Mouse (Mus musculus) heart, embryonic 14.5 days (tissue): Measurements from ENCODE around the gene Celsr1. TPM values are rescaled to one million over a fixed set of nuclear protein-coding genes. Genes with fewer than 3 reads are reported as not detected.

Experiments used
- ATAC-seq: fragments of 200-750 bp; cut with Nextera tagmentation; 2 replicates; pipeline ENCODE4 v1.8.0; 2017; ENCODE audit warnings: low read depth, moderate TSS enrichment; ENCODE audit not compliant: insufficient number of reproducible peaks, insufficient read depth, low FRiP score
- H3K27ac ChIP-seq, 2 experiments: fragments of 200-500 bp in 1 of 2; fragments of 300-500 bp in 1 of 2; sonication (generic) in 1 of 2; replicated peaks in 1 of 2; 2 replicates each; pipeline ENCODE4 v1.5.1; 2012 to 2014; ENCODE audit warnings: low read depth in 2 of 2, low read length in 2 of 2, control low read depth in 1 of 2, mild to moderate bottlenecking in 1 of 2, mixed read lengths in 1 of 2; ENCODE audit not compliant: control insufficient read depth in 1 of 2, insufficient read depth in 1 of 2
- H3K27me3 ChIP-seq: fragments of 300-500 bp; sonication (generic); 2 replicates; pipeline ENCODE4 v1.6.1; 2014; ENCODE audit warnings: mild to moderate bottlenecking, low read length, control low read depth; ENCODE audit not compliant: control insufficient read depth, insufficient read depth
- H3K36me3 ChIP-seq: fragments of 300-500 bp; sonication (generic); 2 replicates; pipeline ENCODE4 v1.6.1; 2014; ENCODE audit warnings: mild to moderate bottlenecking, control low read depth, low read length, mixed read lengths; ENCODE audit not compliant: control insufficient read depth, insufficient read depth
- H3K4me1 ChIP-seq, 2 experiments: fragments of 200-500 bp in 1 of 2; fragments of 300-500 bp in 1 of 2; sonication (generic) in 1 of 2; 2 replicates each; pipeline ENCODE4 v1.6.1; 2012 to 2014; ENCODE audit warnings: low read length in 2 of 2, control low read depth in 1 of 2, mixed read lengths in 1 of 2; ENCODE audit not compliant: control insufficient read depth in 2 of 2, insufficient read depth in 2 of 2
- H3K4me2 ChIP-seq: fragments of 300-500 bp; sonication (generic); 2 replicates; pipeline ENCODE4 v1.6.1; 2014; ENCODE audit warnings: mild to moderate bottlenecking, low read length
- H3K4me3 ChIP-seq, 2 experiments: fragments of 200-500 bp in 1 of 2; fragments of 300-500 bp in 1 of 2; sonication (generic) in 1 of 2; 2 replicates each; pipeline ENCODE4 v1.5.1; 2012 to 2014; ENCODE audit warnings: low read length in 2 of 2, mild to moderate bottlenecking in 2 of 2, control low read depth in 1 of 2, low read depth in 1 of 2, moderate library complexity in 1 of 2; ENCODE audit not compliant: control insufficient read depth in 1 of 2, insufficient read depth in 1 of 2
- H3K9ac ChIP-seq: fragments of 300-500 bp; sonication (generic); 2 replicates; pipeline ENCODE4 v1.6.1; 2014; ENCODE audit warnings: mild to moderate bottlenecking, low read length
- H3K9me3 ChIP-seq: fragments of 300-500 bp; sonication (generic); 2 replicates; pipeline ENCODE4 v1.6.1; 2016; ENCODE audit warnings: low read length, control low read depth; ENCODE audit not compliant: control insufficient read depth
- WGBS: fragments of 180-500 bp; shearing (Covaris S2); extraction: QIAGEN DNeasy Blood & Tissue Kit; methylation state at CpG from one replicate; pipeline ENCODE4 v1.1.7; 2014; 5-methylcytosine and 5-hydroxymethylcytosine counted together
- polyA plus RNA-seq: library from polyadenylated mRNA; unstranded; fragments of >200 nt; fragmentation: Nextera tagmentation; extraction: Ambion mirVana; gene quantifications from 2 replicates; pipeline ENCODE4 v1.2.1, GENCODE M21; 2014

The Celsr1 gene
- polyA plus RNA-seq, 1 experiment from 2014 or later: 3.1 TPM

DNA sequence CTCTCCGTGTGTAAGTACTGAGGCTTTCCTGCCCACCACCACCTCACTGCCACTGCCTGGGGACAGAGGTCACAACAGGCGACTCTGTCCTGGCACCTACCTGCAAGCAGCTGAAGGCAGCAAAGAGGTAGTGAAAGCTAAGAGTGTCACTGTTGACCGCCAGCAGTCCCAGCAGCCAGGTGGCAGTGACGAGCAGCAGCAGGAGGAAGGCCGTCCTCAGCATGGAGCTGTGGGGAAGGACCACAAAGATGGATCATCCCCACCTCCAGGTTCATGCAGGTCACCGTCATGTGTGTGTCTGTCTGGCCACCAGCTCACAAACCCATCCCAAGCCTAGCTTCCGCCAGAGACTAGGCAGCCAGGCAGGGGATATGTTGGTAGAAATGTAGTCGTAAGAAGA lies 129.8 kb downstream of the Celsr1 start:
- WGBS: 57% methylated on average over 8 of the region's 8 CpGs
- Histone ChIP-seq H3K4me2 (no peak overlapping the region), H3K27me3 (no peaks in the 10 kb centered on the region), H3K27ac (no peak overlapping the region), H3K4me1 (no peaks in the 10 kb centered on the region), H3K9me3 (no peaks in the 10 kb centered on the region), H3K36me3 (peaks cover 19% of the 10 kb centered on the region), H3K9ac (no peak overlapping the region), H3K4me3 (no peak overlapping the region)
- ATAC-seq: no peak

DNA sequence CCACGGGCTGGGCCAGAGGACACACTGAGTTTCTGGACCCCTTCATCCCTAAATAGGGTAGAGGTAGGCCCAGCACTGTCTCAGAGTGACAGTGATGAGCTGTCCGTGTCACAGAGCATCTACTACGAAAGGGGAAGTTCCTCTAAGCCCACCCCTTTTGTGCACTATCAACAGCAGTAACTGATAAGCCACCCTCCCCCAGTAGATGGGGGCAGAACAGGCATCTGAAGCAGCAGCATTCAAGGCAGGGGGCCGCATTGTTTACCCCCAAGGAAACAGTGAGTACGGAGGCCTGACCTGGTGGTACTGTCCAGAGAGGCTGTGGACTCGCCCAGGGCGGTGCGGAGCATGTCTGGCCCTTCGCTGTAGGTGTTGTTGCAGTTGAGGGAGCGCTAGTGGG lies 131.1 kb downstream of the Celsr1 start:
- no peak overlapping the region for H3K9ac ChIP-seq
- no peak overlapping the region for H3K4me2 ChIP-seq
- H3K4me3 ChIP-seq: no peak overlapping the region
- no peak overlapping the region for H3K27ac ChIP-seq
- H3K9me3 ChIP-seq: no peaks in the 10 kb centered on the region
- no peak for ATAC-seq
- no peaks in the 10 kb centered on the region for H3K27me3 ChIP-seq
- WGBS: 62% methylated on average over 10 of the region's 10 CpGs
- no peaks in the 10 kb centered on the region for H3K4me1 ChIP-seq
- peaks cover 31% of the 10 kb centered on the region for H3K36me3 ChIP-seq

DNA sequence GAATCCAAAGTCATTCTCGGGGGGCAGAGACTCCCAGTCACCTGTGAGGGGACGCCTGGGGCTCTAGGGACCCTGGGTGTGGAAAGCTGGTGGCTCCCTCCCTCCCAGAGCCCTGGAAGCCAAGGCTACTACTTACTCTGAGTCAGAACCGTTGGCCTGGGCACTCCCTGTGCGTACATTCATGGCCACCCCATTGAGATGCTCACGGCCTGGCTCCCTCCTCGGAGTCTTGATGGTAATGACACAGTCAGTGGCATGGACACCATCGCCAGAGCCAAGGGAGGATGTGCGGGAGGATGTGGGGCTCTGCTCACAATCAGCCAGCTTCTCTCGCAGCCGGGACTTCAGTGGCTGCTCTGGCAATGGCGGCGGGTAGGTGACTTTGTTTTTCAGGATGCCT lies 132.8 kb downstream of the Celsr1 start:
- WGBS: 70% methylated on average over 12 of the region's 12 CpGs
- no peak overlapping the region for H3K4me3 ChIP-seq
- H3K27me3 ChIP-seq: no peaks in the 10 kb centered on the region
- peaks cover 46% of the 10 kb centered on the region for H3K36me3 ChIP-seq
- no peaks in the 10 kb centered on the region for H3K4me1 ChIP-seq
- no peaks in the 10 kb centered on the region for H3K9me3 ChIP-seq
- no peak for ATAC-seq
- no peak overlapping the region for H3K27ac ChIP-seq
- no peak overlapping the region for H3K9ac ChIP-seq
- no peak overlapping the region for H3K4me2 ChIP-seq

- H3K36me3 ChIP-seq: peaks cover 51% of the 10 kb centered on the region
- H3K27ac ChIP-seq: no peak overlapping the region
- H3K4me1 ChIP-seq: no peaks in the 10 kb centered on the region
- H3K4me3 ChIP-seq: no peak overlapping the region
- no peak overlapping the region for H3K4me2 ChIP-seq
- no peak overlapping the region for H3K9ac ChIP-seq
- no peaks in the 10 kb centered on the region for H3K27me3 ChIP-seq
- no peak for ATAC-seq
- 88% methylated on average over 8 of the region's 8 CpGs for WGBS
- no peaks in the 10 kb centered on the region for H3K9me3 ChIP-seq
Measured at GRCm38 (mm10) chr15:85900318-85900717, 133.3 kb downstream of the Celsr1 start.

- Histone ChIP-seq H3K27ac (no peak overlapping the region), H3K9me3 (no peaks in the 10 kb centered on the region), H3K27me3 (no peaks in the 10 kb centered on the region), H3K4me1 (no peaks in the 10 kb centered on the region), H3K36me3 (peaks cover 60% of the 10 kb centered on the region), H3K9ac (no peak overlapping the region), H3K4me3 (no peak overlapping the region), H3K4me2 (no peak overlapping the region)
- 76% methylated on average over 6 of the region's 6 CpGs for WGBS
- ATAC-seq: no peak
Measured at GRCm38 (mm10) chr15:85899396-85899795, 134.2 kb downstream of the Celsr1 start.

- WGBS: 83% methylated on average over 10 of the region's 10 CpGs
- peaks cover 82% of the 10 kb centered on the region for H3K36me3 ChIP-seq
- no peaks in the 10 kb centered on the region for H3K27me3 ChIP-seq
Measured at GRCm38 (mm10) chr15:85897113-85897512, 136.5 kb downstream of the Celsr1 start.

DNA sequence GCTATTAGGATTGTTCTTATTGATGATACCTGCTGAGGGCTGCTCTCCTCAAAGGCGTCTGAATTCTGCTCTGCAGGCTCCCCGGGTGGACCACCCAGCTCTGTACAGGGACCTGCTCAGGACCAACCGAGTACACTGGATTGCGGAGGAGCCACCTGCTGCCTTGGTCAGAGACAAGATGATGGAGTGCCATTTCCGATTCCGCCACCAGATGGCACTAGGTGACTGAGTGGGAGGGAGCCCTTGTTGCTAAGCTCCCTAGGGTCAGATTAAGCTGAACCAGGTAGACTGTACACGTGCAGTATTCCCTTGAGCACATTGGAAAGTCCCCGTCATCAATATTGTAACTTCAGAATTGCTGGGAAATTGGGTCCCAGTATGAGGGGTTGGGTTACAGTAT lies 137.3 kb downstream of the Celsr1 start:
- ATAC-seq: no peak
- H3K9ac ChIP-seq: no peak overlapping the region
- WGBS: 17% methylated on average over 8 of the region's 8 CpGs
- no peak overlapping the region for H3K27ac ChIP-seq
- H3K27me3 ChIP-seq: no peaks in the 10 kb centered on the region
- H3K4me1 ChIP-seq: peaks cover 4 to 5% of the 10 kb centered on the region in 2 experiments; a peak in 2 of 4 replicates
- H3K36me3 ChIP-seq: peaks cover 90% of the 10 kb centered on the region
- H3K4me2 ChIP-seq: no peak overlapping the region
- no peak overlapping the region for H3K4me3 ChIP-seq
- no peaks in the 10 kb centered on the region for H3K9me3 ChIP-seq

More at GRCm38 (mm10) chr15:85897113-85897512, 136.5 kb downstream of the Celsr1 start:
- Histone ChIP-seq H3K4me2 (no peak overlapping the region), H3K4me1 (peaks cover 0 to 4% of the 10 kb centered on the region in 2 experiments; a peak in 1 of 4 replicates), H3K9ac (no peak overlapping the region), H3K27ac (no peak overlapping the region), H3K4me3 (no peak overlapping the region), H3K9me3 (no peaks in the 10 kb centered on the region)
- no peak for ATAC-seq

- H3K4me1 ChIP-seq: peaks cover 4 to 6% of the 10 kb centered on the region in 2 experiments; a peak in 2 of 4 replicates
- no peak overlapping the region for H3K4me3 ChIP-seq
- no peak for ATAC-seq
- 89% methylated on average over 7 of the region's 7 CpGs for WGBS
- no peak overlapping the region for H3K4me2 ChIP-seq
- H3K27ac ChIP-seq: no peak overlapping the region
- H3K9ac ChIP-seq: no peak overlapping the region
- H3K27me3 ChIP-seq: no peaks in the 10 kb centered on the region
- peaks cover 95% of the 10 kb centered on the region for H3K36me3 ChIP-seq
- H3K9me3 ChIP-seq: no peaks in the 10 kb centered on the region
Measured at GRCm38 (mm10) chr15:85893871-85894270, 139.7 kb downstream of the Celsr1 start.
